Mouse (Mus musculus): Measurements from ENCODE around the gene Ncbp3. TPM values are rescaled to one million over a fixed set of nuclear protein-coding genes. Genes with fewer than 3 reads are reported as not detected.

Ncbp3 gene
- polyA plus RNA-seq, 1 experiment from 2014 or later, result 11.1 TPM

DNA sequence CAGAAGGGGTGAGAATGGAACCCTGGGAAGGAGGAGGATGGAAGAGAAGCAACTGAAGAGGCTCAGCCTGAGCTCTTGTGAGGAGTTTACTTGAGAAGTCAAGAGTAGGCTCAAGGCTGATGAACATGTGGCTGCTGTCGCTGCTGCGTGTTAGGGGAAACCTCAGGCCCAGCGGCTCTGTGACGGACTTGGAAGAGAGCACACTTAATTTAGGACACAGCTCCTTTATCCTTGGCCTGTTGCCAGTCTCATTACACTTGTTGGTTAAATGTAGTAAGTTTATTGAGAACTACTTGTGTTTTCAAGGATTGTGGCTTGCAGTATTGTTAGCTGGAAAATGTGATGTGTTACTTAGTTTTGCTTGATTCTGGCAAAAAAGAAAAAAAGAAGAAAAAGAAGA, 29.1 kb downstream of the Ncbp3 start:
- 59% methylated on average over 4 of the region's 4 CpGs for WGBS
- Histone ChIP-seq H3K4me3 (replicated peaks; ENCODE audit: low read length) (no peak overlapping the region), H3K36me3 (ENCODE audit: control insufficient read depth, insufficient read depth) (peaks cover 34% of the 10 kb centered on the region)

DNA sequence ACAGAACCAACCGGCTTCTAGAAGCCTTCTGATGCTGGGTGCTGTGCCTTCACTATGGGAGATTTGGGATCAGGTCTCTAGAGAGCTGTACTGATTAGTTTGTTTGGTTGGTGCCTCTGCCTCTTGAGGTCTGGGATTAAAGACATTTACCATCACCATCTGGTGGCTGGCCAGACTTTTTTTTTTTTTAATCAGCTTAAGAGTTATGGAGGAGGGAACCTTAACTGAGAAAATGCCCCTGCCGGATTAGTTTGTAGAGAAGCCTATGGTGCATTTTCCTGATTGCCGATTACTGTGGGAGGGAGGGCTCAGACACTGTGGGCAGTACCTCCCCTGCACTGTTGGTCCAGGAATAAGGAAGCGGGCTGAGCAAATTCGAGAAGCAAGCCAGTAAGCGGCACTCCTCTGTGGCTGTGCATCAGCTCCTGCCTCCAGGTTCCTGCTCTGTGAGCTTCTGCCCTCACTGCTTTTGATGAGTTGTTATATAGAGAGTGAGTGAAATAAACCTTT, 29.7 kb downstream of the Ncbp3 start:
- Histone ChIP-seq H3K36me3 (ENCODE audit: control insufficient read depth, insufficient read depth) (peaks cover 36% of the 10 kb centered on the region), H3K4me2 (ENCODE audit: low read length) (no peak overlapping the region), H3K9ac (replicated peaks; ENCODE audit: low read depth, low read length) (no peak overlapping the region), H3K27me3 (replicated peaks; ENCODE audit: control insufficient read depth, insufficient read depth, low read length) (no peaks in the 10 kb centered on the region), H3K4me1 (replicated peaks; ENCODE audit: control insufficient read depth, insufficient read depth, low read length) (no peaks in the 10 kb centered on the region), H3K4me3 (replicated peaks; ENCODE audit: low read length) (no peak overlapping the region), H3K9me3 (ENCODE audit: control insufficient read depth, low read length) (no peaks in the 10 kb centered on the region), H3K27ac (ENCODE audit: low read length) (no peak overlapping the region)
- 84% methylated on average over 6 of the region's 6 CpGs for WGBS
- ATAC-seq, result no peak

More for the DNA sequence above, 29.1 kb downstream of the Ncbp3 start:
- H3K9ac ChIP-seq (replicated peaks; ENCODE audit: low read depth, low read length), result no peak overlapping the region
- H3K27ac ChIP-seq (ENCODE audit: low read length), result no peak overlapping the region
- H3K4me2 ChIP-seq (ENCODE audit: low read length), result no peak overlapping the region
- H3K27me3 ChIP-seq (replicated peaks; ENCODE audit: control insufficient read depth, insufficient read depth, low read length), result no peaks in the 10 kb centered on the region
- no peaks in the 10 kb centered on the region for H3K4me1 ChIP-seq (replicated peaks; ENCODE audit: control insufficient read depth, insufficient read depth, low read length)
- ATAC-seq, result no peak
- no peaks in the 10 kb centered on the region for H3K9me3 ChIP-seq (ENCODE audit: control insufficient read depth, low read length)

DNA sequence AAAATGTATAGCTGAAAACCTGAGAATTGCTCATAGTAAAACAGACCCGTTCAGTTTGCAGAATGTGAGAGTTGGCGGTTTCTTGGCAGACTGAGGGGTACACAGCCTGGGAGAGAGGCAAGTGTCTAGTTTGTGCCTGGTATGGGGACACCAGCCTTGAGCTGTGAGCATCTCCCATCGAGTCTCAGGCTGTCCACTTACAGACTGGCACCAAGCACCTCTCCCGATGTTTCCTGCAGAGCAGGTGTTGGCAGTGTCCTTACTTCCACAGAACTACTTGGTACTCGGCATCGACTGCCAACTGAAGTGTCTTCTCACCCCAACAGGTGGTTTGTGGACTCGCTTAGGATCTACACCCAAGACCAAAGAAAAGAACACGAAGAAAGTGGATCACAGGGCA, 31.0 kb downstream of the Ncbp3 start:
- Histone ChIP-seq H3K4me1 (replicated peaks; ENCODE audit: control insufficient read depth, insufficient read depth, low read length) (no peaks in the 10 kb centered on the region), H3K4me3 (replicated peaks; ENCODE audit: low read length) (no peak overlapping the region), H3K4me2 (ENCODE audit: low read length) (no peak overlapping the region), H3K36me3 (ENCODE audit: control insufficient read depth, insufficient read depth) (peaks cover 29% of the 10 kb centered on the region), H3K9ac (replicated peaks; ENCODE audit: low read depth, low read length) (no peak overlapping the region), H3K9me3 (ENCODE audit: control insufficient read depth, low read length) (no peaks in the 10 kb centered on the region), H3K27me3 (replicated peaks; ENCODE audit: control insufficient read depth, insufficient read depth, low read length) (no peaks in the 10 kb centered on the region), H3K27ac (ENCODE audit: low read length) (no peak overlapping the region)
- ATAC-seq, result no peak
- WGBS, result 93% methylated on average over 8 of the region's 8 CpGs

DNA sequence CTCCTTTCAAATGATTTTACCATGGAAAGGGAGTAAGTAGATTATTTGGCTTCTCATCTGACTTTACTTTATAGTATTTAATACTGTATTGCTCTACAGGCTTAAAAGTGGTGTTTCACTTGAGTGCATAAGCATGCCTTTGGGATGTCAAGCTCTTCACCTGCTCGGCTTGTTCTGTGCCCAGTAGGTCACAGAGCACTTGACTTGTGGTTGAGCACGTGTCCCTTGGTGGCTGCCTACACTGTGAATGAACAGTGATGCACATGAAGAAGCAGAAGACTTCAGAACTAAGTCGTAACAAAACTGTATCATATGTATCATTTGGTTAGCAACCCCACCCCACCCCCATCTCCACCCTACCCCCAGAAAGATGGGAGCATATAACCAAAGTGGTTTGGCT, 32.7 kb downstream of the Ncbp3 start:
- Histone ChIP-seq H3K27ac (ENCODE audit: low read length) (no peak overlapping the region), H3K36me3 (ENCODE audit: control insufficient read depth, insufficient read depth) (peaks cover 19% of the 10 kb centered on the region), H3K4me3 (replicated peaks; ENCODE audit: low read length) (no peak overlapping the region), H3K27me3 (replicated peaks; ENCODE audit: control insufficient read depth, insufficient read depth, low read length) (no peaks in the 10 kb centered on the region), H3K4me2 (ENCODE audit: low read length) (no peak overlapping the region), H3K4me1 (replicated peaks; ENCODE audit: control insufficient read depth, insufficient read depth, low read length) (peaks cover 5% of the 10 kb centered on the region; the same call in 1 of the 2 replicates), H3K9me3 (ENCODE audit: control insufficient read depth, low read length) (no peaks in the 10 kb centered on the region), H3K9ac (replicated peaks; ENCODE audit: low read depth, low read length) (no peak overlapping the region)
- WGBS, result 96% methylated on average over 3 of the region's 3 CpGs
- no peak for ATAC-seq

DNA sequence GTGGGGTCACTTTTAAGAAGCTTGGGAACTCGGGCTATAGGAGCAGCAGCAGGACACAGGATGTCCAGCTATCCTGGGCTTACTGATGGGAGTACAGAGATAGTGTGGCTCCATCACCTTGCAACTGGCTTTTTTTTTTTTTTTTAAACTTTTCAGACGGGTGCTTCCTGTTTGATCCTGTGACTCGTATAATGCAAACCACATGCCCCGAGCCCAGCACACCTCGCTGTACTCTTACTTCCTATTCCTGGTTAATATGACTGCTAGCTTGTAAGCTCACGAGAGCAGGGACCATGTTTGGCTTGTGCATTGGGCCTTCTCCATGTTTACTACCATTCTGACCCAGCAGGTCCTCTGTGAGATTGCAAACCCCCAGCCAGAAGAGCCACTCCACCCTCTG, 36.7 kb downstream of the Ncbp3 start:
- Histone ChIP-seq H3K4me1 (replicated peaks; ENCODE audit: control insufficient read depth, insufficient read depth, low read length) (peaks cover 5% of the 10 kb centered on the region; the same call in 1 of the 2 replicates), H3K27ac (ENCODE audit: low read length) (peak overlapping the region; percentile 42), H3K36me3 (ENCODE audit: control insufficient read depth, insufficient read depth) (peaks cover 11% of the 10 kb centered on the region), H3K9ac (replicated peaks; ENCODE audit: low read depth, low read length) (no peak overlapping the region), H3K4me2 (ENCODE audit: low read length) (no peak overlapping the region), H3K4me3 (replicated peaks; ENCODE audit: low read length) (no peak overlapping the region), H3K27me3 (replicated peaks; ENCODE audit: control insufficient read depth, insufficient read depth, low read length) (no peaks in the 10 kb centered on the region), H3K9me3 (ENCODE audit: control insufficient read depth, low read length) (no peaks in the 10 kb centered on the region)
- ATAC-seq, result no peak
- WGBS, result 77% methylated on average over 6 of the region's 6 CpGs

DNA sequence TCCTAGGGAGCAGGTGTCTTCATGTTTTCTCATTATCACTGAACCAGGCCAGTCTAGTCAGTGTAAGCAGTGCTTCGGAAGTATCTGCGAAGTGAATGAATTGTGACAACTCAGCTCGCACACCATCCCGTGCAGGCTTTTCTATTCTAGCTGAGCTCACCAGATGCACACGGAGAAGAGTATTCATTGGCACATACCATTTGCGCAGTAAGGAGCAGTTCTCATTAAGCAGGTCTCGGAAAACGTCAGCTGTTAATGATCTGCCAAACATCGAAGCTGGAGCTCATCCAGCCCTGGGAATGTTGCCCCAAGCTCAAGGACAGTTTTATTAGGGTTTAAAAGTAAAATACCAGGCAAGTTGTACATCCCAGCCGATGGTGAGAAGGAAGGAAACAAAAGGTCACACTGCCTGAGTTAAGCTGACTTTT, 37.2 kb downstream of the Ncbp3 start:
- H3K9me3 ChIP-seq (ENCODE audit: control insufficient read depth, low read length), result no peaks in the 10 kb centered on the region
- no peaks in the 10 kb centered on the region for H3K27me3 ChIP-seq (replicated peaks; ENCODE audit: control insufficient read depth, insufficient read depth, low read length)
- peak; percentile 68 for ATAC-seq
- 40% methylated on average over 10 of the region's 10 CpGs for WGBS
- no peak overlapping the region for H3K4me3 ChIP-seq (replicated peaks; ENCODE audit: low read length)
- no peak overlapping the region for H3K9ac ChIP-seq (replicated peaks; ENCODE audit: low read depth, low read length)
- peaks cover 7% of the 10 kb centered on the region; the same call in 1 of the 2 replicates for H3K36me3 ChIP-seq (ENCODE audit: control insufficient read depth, insufficient read depth)
- peaks cover 5% of the 10 kb centered on the region; the same call in 1 of the 2 replicates for H3K4me1 ChIP-seq (replicated peaks; ENCODE audit: control insufficient read depth, insufficient read depth, low read length)
- peak overlapping the region; percentile 42 for H3K27ac ChIP-seq (ENCODE audit: low read length)
- no peak overlapping the region for H3K4me2 ChIP-seq (ENCODE audit: low read length)

DNA sequence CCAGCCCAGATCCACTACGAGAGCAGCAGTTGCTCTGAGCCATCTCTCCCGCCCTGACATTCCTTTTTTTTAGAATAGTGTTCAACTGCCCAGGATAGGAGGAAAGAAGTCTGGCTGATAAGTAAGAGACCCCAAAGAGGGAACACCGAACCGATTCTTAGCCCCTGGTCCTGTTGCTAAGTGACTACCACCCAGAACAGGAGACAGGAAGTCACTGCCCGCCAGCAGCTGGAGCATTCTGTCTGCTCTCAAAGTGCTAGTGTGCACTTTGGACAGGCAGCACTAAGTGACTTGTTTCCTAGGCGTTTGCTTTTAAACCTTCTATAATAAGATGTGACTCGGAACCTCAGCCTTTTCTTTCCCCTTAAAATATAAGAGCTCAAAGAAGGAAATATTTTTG, 37.8 kb downstream of the Ncbp3 start:
- Histone ChIP-seq H3K36me3 (ENCODE audit: control insufficient read depth, insufficient read depth) (peaks cover 5% of the 10 kb centered on the region; the same call in 1 of the 2 replicates), H3K27ac (ENCODE audit: low read length) (no peak overlapping the region), H3K9ac (replicated peaks; ENCODE audit: low read depth, low read length) (no peak overlapping the region), H3K4me1 (replicated peaks; ENCODE audit: control insufficient read depth, insufficient read depth, low read length) (peaks cover 5% of the 10 kb centered on the region; the same call in 1 of the 2 replicates), H3K4me3 (replicated peaks; ENCODE audit: low read length) (no peak overlapping the region), H3K27me3 (replicated peaks; ENCODE audit: control insufficient read depth, insufficient read depth, low read length) (no peaks in the 10 kb centered on the region), H3K4me2 (ENCODE audit: low read length) (no peak overlapping the region), H3K9me3 (ENCODE audit: control insufficient read depth, low read length) (no peaks in the 10 kb centered on the region)
- ATAC-seq, result no peak
- 73% methylated on average over 7 of the region's 7 CpGs for WGBS

DNA sequence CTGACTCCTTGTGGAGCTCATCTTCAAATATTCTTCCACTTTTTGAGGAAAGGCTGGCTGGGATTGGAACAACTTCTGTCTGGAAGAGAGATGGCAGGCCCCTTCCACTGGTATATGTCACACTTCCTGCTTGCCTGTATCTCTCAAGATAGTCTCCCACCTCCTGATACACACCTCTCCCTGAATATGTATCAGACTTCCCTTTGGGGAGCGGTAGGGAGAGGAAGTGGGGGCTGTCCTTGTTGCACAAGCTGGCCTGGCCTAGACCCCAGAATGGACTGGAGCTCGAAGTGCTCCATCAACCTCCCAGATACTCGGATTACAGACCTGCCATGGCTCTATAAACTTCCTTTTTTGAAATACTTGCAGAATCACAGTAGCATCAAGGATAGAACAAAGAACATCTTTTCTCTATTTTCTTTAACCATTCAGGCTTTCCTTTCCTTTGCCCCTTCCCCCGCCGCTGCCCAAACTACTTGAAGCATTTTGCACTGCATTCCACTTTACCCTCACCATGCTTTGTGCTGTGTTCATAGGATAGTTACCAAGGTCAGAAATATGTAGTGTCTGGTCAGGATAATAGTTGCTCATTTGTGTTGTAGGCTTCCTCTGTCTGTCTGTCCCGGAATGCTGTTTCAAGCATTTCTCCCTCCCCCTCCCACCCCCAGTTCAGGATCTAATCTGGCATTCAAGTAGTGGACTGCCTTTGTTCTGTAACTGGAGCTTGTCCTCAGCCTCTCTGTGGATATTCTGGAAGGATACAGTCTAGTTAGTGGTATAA, 40.3 kb downstream of the Ncbp3 start:
- WGBS, result 48% methylated on average over 6 of the region's 6 CpGs
- H3K4me1 ChIP-seq (replicated peaks; ENCODE audit: control insufficient read depth, insufficient read depth, low read length), result peaks cover 5% of the 10 kb centered on the region; the same call in 1 of the 2 replicates
- no peak overlapping the region for H3K9ac ChIP-seq (replicated peaks; ENCODE audit: low read depth, low read length)
- H3K9me3 ChIP-seq (ENCODE audit: control insufficient read depth, low read length), result no peaks in the 10 kb centered on the region
- H3K27me3 ChIP-seq (replicated peaks; ENCODE audit: control insufficient read depth, insufficient read depth, low read length), result no peaks in the 10 kb centered on the region
- no peak overlapping the region for H3K4me3 ChIP-seq (replicated peaks; ENCODE audit: low read length)
- no peak overlapping the region for H3K27ac ChIP-seq (ENCODE audit: low read length)
- no peak overlapping the region for H3K4me2 ChIP-seq (ENCODE audit: low read length)
- no peak for ATAC-seq
- no peaks in the 10 kb centered on the region for H3K36me3 ChIP-seq (ENCODE audit: control insufficient read depth, insufficient read depth)

DNA sequence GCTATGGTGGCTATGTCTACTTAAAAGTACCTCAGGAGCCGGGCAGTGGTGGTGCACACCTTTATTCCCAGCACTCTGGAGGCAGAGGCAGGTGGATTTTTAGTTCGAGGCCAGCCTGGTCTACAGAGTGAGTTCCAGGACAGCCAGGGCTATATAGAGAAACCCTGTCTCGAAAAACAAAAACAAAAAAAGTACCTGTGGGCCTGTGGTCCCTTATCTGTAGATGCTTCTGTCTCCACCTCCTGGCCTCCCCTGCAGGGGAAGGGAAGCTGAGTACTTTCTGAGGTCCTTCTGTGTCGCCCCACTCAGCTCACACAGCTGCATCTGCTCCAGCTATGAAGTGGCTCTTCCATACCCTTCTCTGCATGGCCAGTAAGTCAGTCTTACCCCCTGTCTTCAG, 42.7 kb downstream of the Ncbp3 start, which contains the start of gene Itgae:
Gene Itgae, plus strand, starts transcription at position 301 of the 400 bp plus-strand sequence.
- no peak for ATAC-seq
- H3K9ac ChIP-seq (replicated peaks; ENCODE audit: low read depth, low read length), result no peak within 1 kb of the TSS
- H3K9me3 ChIP-seq (ENCODE audit: control insufficient read depth, low read length), result no peaks in the 10 kb centered on the region
- H3K36me3 ChIP-seq (ENCODE audit: control insufficient read depth, insufficient read depth), result no peaks in the 10 kb centered on the region
- WGBS, result 88% methylated on average over 4 of the region's 4 CpGs
- no peaks in the 10 kb centered on the region for H3K27me3 ChIP-seq (replicated peaks; ENCODE audit: control insufficient read depth, insufficient read depth, low read length)
- H3K27ac ChIP-seq (ENCODE audit: low read length), result no peak within 1 kb of the TSS
- H3K4me3 ChIP-seq (replicated peaks; ENCODE audit: low read length), result no peak within 1 kb of the TSS
- H3K4me1 ChIP-seq (replicated peaks; ENCODE audit: control insufficient read depth, insufficient read depth, low read length), result peaks cover under 1% of the 10 kb centered on the region; the same call in 1 of the 2 replicates
- H3K4me2 ChIP-seq (ENCODE audit: low read length), result no peak within 1 kb of the TSS
